In the genomic region with DNA sequence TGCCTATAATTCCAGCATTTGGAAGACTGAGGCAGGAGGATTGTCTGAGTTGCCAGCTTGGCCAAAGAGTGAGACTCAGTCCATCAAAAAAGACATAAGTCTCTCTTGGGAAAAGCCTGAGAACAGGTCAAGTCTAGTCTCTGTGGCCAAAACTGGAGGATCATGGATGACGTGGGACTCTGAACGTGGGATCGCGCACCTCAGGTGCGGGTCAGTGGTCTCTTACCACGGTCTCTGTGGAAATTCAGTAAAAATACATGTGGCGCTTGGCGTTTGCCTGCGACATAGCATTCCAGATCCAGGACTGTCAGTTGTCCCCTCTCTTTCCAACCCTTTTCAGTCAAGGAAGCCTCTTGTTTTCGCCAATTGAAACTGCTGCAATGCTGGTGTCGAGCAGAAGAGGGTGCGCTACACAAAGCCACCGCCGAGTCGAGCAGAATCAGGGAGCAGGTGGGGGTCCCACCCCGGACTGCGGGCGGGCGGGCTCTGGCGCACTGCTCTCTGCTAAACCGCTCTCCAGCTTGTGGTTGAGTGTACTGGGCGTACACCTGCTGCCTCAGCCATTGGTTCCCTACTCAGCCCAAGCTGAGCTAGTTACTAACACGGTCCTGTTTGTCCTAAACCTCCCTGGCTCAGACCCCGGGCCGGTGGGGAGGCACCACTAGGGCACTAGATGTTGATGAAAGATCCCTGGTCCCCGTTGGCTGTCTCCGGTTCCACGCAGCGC, we compare ENCODE assay signal across 8 mouse cellular contexts. TPM values are rescaled to one million over a fixed set of nuclear protein-coding genes. Genes with fewer than 3 reads are reported as not detected.
DNase-seq lines count a peak whose midpoint lies in the region; ATAC-seq lines count a peak whose summit lies in the region.

No protein-coding gene starts in this region.

- peaks cover 11% of the 10 kb centered on the region for H3K4me1 ChIP-seq in hindbrain, embryonic 14.5 days (replicated peaks; ENCODE audit: control insufficient read depth, insufficient read depth, low read length)

- peaks cover 33% of the 10 kb centered on the region for H3K36me3 ChIP-seq in hindbrain, embryonic 14.5 days (replicated peaks; ENCODE audit: control insufficient read depth, insufficient read depth)

- peak; percentile 86 to 88 for DNase-seq in cerebellum, postnatal 10 days
- peak; percentile 56 to 70 for DNase-seq in frontal cortex, postnatal 25 days (ENCODE audit: low spot score in 2 of 2)
- peak; percentile 68 for DNase-seq in hindbrain, embryonic 14.5 days (ENCODE audit: low spot score)
- DNase-seq in layer of hippocampus, postnatal 36 days, result peak; percentile 74 to 75
- DNase-seq in lung, postnatal 25 days (ENCODE audit: low spot score), result peak; percentile 35
- peak; percentile 67 for DNase-seq in retina, postnatal 7 days (ENCODE audit: low read depth, low spot score)
- no peak for DNase-seq in yolk sac, embryonic 10.5 days (ENCODE audit: low spot score)

- H3K9me3 ChIP-seq in hindbrain, embryonic 14.5 days (ENCODE audit: control insufficient read depth, low read length), result no peaks in the 10 kb centered on the region

- 17% methylated on average over 29 of the region's 29 CpGs for WGBS in hindbrain, embryonic 14.5 days

- no peaks in the 10 kb centered on the region for H3K27me3 ChIP-seq in hindbrain, embryonic 14.5 days (ENCODE audit: control insufficient read depth, insufficient read depth, low read length)

- H3K27ac ChIP-seq in hindbrain, embryonic 14.5 days, result peak overlapping the region; percentile 72

- H3K9ac ChIP-seq in hindbrain, embryonic 14.5 days, result peak overlapping the region; percentile 47

- peak; percentile 43 for ATAC-seq in activated CD4-positive, CD25-positive, alpha-beta regulatory T cell, adult 4 months
- peak; percentile 81 for ATAC-seq in hindbrain, embryonic 14.5 days (ENCODE audit: low FRiP score)

- peak overlapping the region; percentile 16; the same call in 1 of the 2 replicates for H3K4me3 ChIP-seq in hindbrain, embryonic 14.5 days (replicated peaks; ENCODE audit: low read length)

- H3K4me2 ChIP-seq in hindbrain, embryonic 14.5 days (replicated peaks), result peak overlapping the region; percentile 47

RNA-seq across cellular contexts. Expression of a gene that starts 14.1 kb away (rescaled TPM):
- polyA plus RNA-seq in activated CD4-positive, CD25-positive, alpha-beta regulatory T cell, adult 4 months (2017; shearing (Covaris generic)), result 10 to 100 TPM; 16.7 to 17.4 TPM
- polyA plus RNA-seq in hindbrain, embryonic 14.5 days (2014; fragmentation: Nextera tagmentation; extraction: Ambion mirVana), result 5.3 and 6.6 TPM in 2 replicates
- total RNA-seq in layer of hippocampus, postnatal 36 days (2021), result 1 to 10 TPM; 7.3 TPM

RNA-seq across cellular contexts. Expression of a gene that starts 28.2 kb away (rescaled TPM):
- polyA plus RNA-seq in activated CD4-positive, CD25-positive, alpha-beta regulatory T cell, adult 4 months (2017; shearing (Covaris generic)), result 10 to 100 TPM; 39.2 to 48.2 TPM
- polyA plus RNA-seq in hindbrain, embryonic 14.5 days (2014; fragmentation: Nextera tagmentation; extraction: Ambion mirVana), result 114 and 124 TPM in 2 replicates
- 10 to 100 TPM; 14.5 to 15.6 TPM for total RNA-seq in layer of hippocampus, postnatal 36 days (2021)

RNA-seq across cellular contexts. Expression of a gene that starts 28.5 kb away (rescaled TPM):
- under 1 TPM in 1 of 2 experiments, not detected in 1; 0.11 TPM for polyA plus RNA-seq in activated CD4-positive, CD25-positive, alpha-beta regulatory T cell, adult 4 months (2017; shearing (Covaris generic))
- 16.9 and 17.4 TPM in 2 replicates for polyA plus RNA-seq in hindbrain, embryonic 14.5 days (2014; fragmentation: Nextera tagmentation; extraction: Ambion mirVana)
- 1 to 10 TPM; 1.3 to 1.6 TPM for total RNA-seq in layer of hippocampus, postnatal 36 days (2021)

RNA-seq across cellular contexts. Expression of a gene that starts 50.0 kb away (rescaled TPM):
- polyA plus RNA-seq in activated CD4-positive, CD25-positive, alpha-beta regulatory T cell, adult 4 months (2017; shearing (Covaris generic)), result 10 to 100 TPM; 48.2 to 57.2 TPM
- 18.1 and 18.3 TPM in 2 replicates for polyA plus RNA-seq in hindbrain, embryonic 14.5 days (2014; fragmentation: Nextera tagmentation; extraction: Ambion mirVana)
- 10 to 100 TPM; 28.5 to 29.1 TPM for total RNA-seq in layer of hippocampus, postnatal 36 days (2021)

RNA-seq across cellular contexts. Expression of a gene that starts 58.3 kb away (rescaled TPM):
- 1 to 10 TPM in 1 of 2 experiments, under 1 TPM in 1; 0.29 to 6.2 TPM for polyA plus RNA-seq in activated CD4-positive, CD25-positive, alpha-beta regulatory T cell, adult 4 months (2017; shearing (Covaris generic))
- polyA plus RNA-seq in hindbrain, embryonic 14.5 days (2014; fragmentation: Nextera tagmentation; extraction: Ambion mirVana), result 98.6 and 101 TPM in 2 replicates
- 100 to 1,000 TPM; 132 to 136 TPM for total RNA-seq in layer of hippocampus, postnatal 36 days (2021)

Comparison
In these comparisons a context has a peak if more than half of its experiments do, and no peak if none do; other contexts are left out.
1. RNA of a gene that starts 28.5 kb away (polyA plus RNA-seq): 16.9 to 17.4 TPM in hindbrain, embryonic 14.5 days; 0.11 TPM in activated CD4-positive, CD25-positive, alpha-beta regulatory T cell, adult 4 months; every median in the first group is over 10 times any median in the second.